Mouse (Mus musculus) B cell, adult 62 days (primary cell): ENCODE measurements around the gene Ahcyl1. TPM values are rescaled to one million over a fixed set of nuclear protein-coding genes. Genes with fewer than 3 reads are reported as not detected.

Source experiments
- total RNA-seq: library from RNA; stranded (reverse); gene quantifications from 4 replicates; pipeline ENCODE4 v1.2.4, GENCODE M21; 2023

Ahcyl1 gene
- total RNA-seq = 69.3 to 75.3 TPM (median 74.1 TPM) in 4 replicates

GRCm38 (mm10) chr3:107695948-107696881 is at the start of gene Ahcyl1:
Ahcyl1 (minus strand) TSS chr3:107696560.

GRCm38 (mm10) chr3:107631523-107631958 is 64.8 kb downstream of the Ahcyl1 start, which contains the start of gene Strip1:
Strip1 (minus strand) TSS chr3:107631694.

GRCm38 (mm10) chr3:107630682-107631522 is 65.5 kb downstream of the Ahcyl1 start, which contains the start of gene Gm10961:
Gm10961 (plus strand) TSS chr3:107631322.

Other genes with a start within 250 kb of the Ahcyl1 start
- not detected in 4 replicates for gene Kcnc4, start 237.0 kb downstream of the Ahcyl1 start, total RNA-seq
- 3.0 TPM in 1 of 4 replicates, not detected in the others for gene Slc6a17, start 178.5 kb downstream of the Ahcyl1 start, total RNA-seq
- not detected in 4 replicates for gene Ubl4b, start 141.5 kb downstream of the Ahcyl1 start, total RNA-seq
- not detected in 4 replicates for gene Alx3, start 101.5 kb downstream of the Ahcyl1 start, total RNA-seq
- gene Gm10961, start 65.2 kb downstream of the Ahcyl1 start, total RNA-seq = not detected in 4 replicates
- 46.2 to 52.3 TPM (median 49.8 TPM) in 4 replicates for gene Strip1, start 64.9 kb downstream of the Ahcyl1 start, total RNA-seq
- gene Csf1, start 63.9 kb upstream of the Ahcyl1 start, total RNA-seq = 7.1 to 13.1 TPM (median 8.4 TPM) in 4 replicates
- gene Eps8l3, start 180.7 kb upstream of the Ahcyl1 start, total RNA-seq = not detected in 4 replicates
- gene Gstm5, start 199.3 kb upstream of the Ahcyl1 start, total RNA-seq = not detected in 4 replicates
- 2.2 to 5.0 TPM (median 3.5 TPM) in 4 replicates for gene Gstm7, start 235.3 kb upstream of the Ahcyl1 start, total RNA-seq
- not detected in 4 replicates for gene Gstm6, start 247.2 kb upstream of the Ahcyl1 start, total RNA-seq